Mouse (Mus musculus): ENCODE measurements around the gene Tpst2. TPM values are rescaled to one million over a fixed set of nuclear protein-coding genes. Genes with fewer than 3 reads are reported as not detected.
"Not testable (repeated sequence)": the region's sequence is repeated elsewhere in the genome, so short reads cannot be mapped to it uniquely, and the experiment has no call there.

Gene Tpst2
- polyA plus RNA-seq, 1 experiment from 2014 or later: 63.8 TPM

- H3K4me3 ChIP-seq (replicated peaks; ENCODE audit: low read depth, low read length): no peak overlapping the region
- ATAC-seq (replicated peaks; ENCODE audit: low FRiP score, low read depth) (no peak), DNase-seq (ENCODE audit: low spot score) (no peak)
- H3K9me3 ChIP-seq (replicated peaks; ENCODE audit: low read length): no peaks in the 10 kb centered on the region
- 82% methylated on average over 4 of the region's 4 CpGs for WGBS
- H3K4me1 ChIP-seq (replicated peaks; ENCODE audit: insufficient read depth, low read length): no peaks in the 10 kb centered on the region; the same call in 1 of the 2 replicates
- H3K4me2 ChIP-seq (ENCODE audit: low read length): no peak overlapping the region
- H3K27me3 ChIP-seq (ENCODE audit: insufficient read depth, low read length): no peaks in the 10 kb centered on the region
- TF ChIP-seq CTCF (IDR thresholded peaks at IDR 0.05; ENCODE audit: low read depth): peak; percentile 28; the same call in 1 of the 2 replicates
- H3K36me3 ChIP-seq (ENCODE audit: insufficient read depth, low read length): 0 out of 2 replicates have a peak, but pooled peaks cover 3% of the 10 kb centered on the region
- no peak overlapping the region for H3K27ac ChIP-seq
- no peak overlapping the region for H3K9ac ChIP-seq (ENCODE audit: low read depth, low read length)
Measured at GRCm38 (mm10) chr5:112301694-112302093, 25.2 kb downstream of the Tpst2 start.

DNA sequence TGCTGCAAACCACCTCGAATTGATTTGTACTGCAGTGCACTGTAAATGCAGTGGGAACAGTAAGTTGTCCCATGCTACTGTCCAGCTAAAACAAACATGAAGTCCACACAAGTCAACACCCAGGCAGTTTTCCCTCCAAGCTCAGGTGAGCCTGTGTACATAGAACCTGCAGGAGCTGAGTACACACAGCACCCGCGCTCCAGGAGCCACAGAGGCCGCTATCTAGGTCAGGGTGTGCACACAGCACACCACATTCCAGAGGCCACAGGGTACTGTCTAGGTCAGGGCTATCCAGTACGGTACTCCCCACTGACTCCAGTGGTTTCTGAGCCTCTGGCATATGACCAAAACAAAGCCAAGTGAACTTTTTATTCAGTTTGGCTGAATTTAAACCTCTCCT, 25.8 kb downstream of the Tpst2 start:
- no peak overlapping the region for H3K27ac ChIP-seq
- H3K4me3 ChIP-seq (replicated peaks; ENCODE audit: low read depth, low read length): no peak overlapping the region
- 80% methylated on average over 5 of the region's 5 CpGs for WGBS
- 0 out of 2 replicates have a peak, but pooled peaks cover 5% of the 10 kb centered on the region for H3K36me3 ChIP-seq (ENCODE audit: insufficient read depth, low read length)
- no peak overlapping the region for H3K4me2 ChIP-seq (ENCODE audit: low read length)
- no peak overlapping the region for H3K9ac ChIP-seq (ENCODE audit: low read depth, low read length)
- H3K4me1 ChIP-seq (replicated peaks; ENCODE audit: insufficient read depth, low read length): no peaks in the 10 kb centered on the region; the same call in 1 of the 2 replicates
- DNase-seq (ENCODE audit: low spot score) (no peak), ATAC-seq (replicated peaks; ENCODE audit: low FRiP score, low read depth) (no peak)
- no peaks in the 10 kb centered on the region for H3K27me3 ChIP-seq (ENCODE audit: insufficient read depth, low read length)
- H3K9me3 ChIP-seq (replicated peaks; ENCODE audit: low read length): no peaks in the 10 kb centered on the region
- no peak for TF ChIP-seq CTCF (IDR thresholded peaks at IDR 0.05; ENCODE audit: low read depth)

DNA sequence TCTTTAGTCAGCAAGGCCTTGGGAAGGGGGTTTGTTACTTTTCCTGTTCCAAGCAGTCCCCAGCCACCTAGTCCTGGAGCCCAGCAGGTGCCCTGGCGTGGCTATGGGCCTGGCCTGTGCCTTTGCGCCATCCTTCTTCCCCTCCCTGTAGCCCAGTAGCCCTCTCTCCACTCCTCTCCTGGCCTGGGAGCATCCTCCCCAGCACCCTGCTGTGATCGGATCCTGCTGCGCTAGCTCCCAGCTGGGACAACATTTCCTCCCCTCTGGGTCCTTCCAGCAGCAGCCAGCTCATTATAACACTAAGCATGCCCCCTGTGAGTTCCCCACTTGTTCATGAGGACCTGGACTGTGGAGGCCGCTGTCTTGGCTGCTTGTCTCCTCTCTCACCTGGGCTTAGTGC, 29.4 kb downstream of the Tpst2 start:
- no peak overlapping the region for H3K27ac ChIP-seq
- ATAC-seq (replicated peaks; ENCODE audit: low FRiP score, low read depth) (no peak), DNase-seq (ENCODE audit: low spot score) (no peak)
- H3K9me3 ChIP-seq (replicated peaks; ENCODE audit: low read length): no peaks in the 10 kb centered on the region
- H3K9ac ChIP-seq (ENCODE audit: low read depth, low read length): no peak overlapping the region
- no peak overlapping the region for H3K4me3 ChIP-seq (replicated peaks; ENCODE audit: low read depth, low read length)
- TF ChIP-seq CTCF (IDR thresholded peaks at IDR 0.05; ENCODE audit: low read depth): no peak
- H3K4me1 ChIP-seq (replicated peaks; ENCODE audit: insufficient read depth, low read length): no peaks in the 10 kb centered on the region
- H3K27me3 ChIP-seq (ENCODE audit: insufficient read depth, low read length): no peaks in the 10 kb centered on the region
- no peak overlapping the region for H3K4me2 ChIP-seq (ENCODE audit: low read length)
- WGBS: 76% methylated on average over 5 of the region's 5 CpGs
- H3K36me3 ChIP-seq (ENCODE audit: insufficient read depth, low read length): peaks cover 36% of the 10 kb centered on the region

DNA sequence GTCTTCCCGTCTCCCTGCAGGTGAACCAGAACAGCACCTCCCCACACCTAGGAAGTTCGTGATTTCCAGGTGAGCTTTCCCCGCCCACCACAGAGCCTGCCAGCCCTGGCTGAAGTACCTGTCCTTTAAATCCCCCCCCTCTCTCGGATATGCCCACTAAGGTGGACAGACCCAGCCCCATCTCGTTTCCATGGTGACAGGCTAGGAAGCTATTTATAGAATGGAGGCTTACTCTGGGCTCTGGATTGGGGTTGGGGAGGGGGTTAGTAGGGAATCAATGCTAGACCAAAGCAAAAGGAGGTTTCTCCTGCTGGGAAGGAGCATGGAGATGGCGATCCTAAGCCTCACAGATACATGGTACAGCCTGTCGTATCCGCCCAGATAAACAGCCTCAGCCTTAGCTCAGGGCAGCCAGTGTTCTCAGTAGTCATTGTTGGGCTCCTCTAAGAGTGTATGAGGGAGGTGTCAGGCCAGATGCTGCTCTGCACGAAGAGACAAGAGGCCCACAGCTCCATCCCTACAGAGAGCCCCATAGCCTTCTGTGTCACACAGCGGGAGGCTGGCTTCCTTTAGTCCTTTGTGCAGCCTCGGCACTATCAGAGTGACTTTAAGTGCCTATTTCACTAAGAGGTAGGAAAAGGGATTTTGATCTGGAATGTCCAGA, 36.9 kb downstream of the Tpst2 start:
- peaks cover 59% of the 10 kb centered on the region for H3K36me3 ChIP-seq (ENCODE audit: insufficient read depth, low read length)
- 89% methylated on average over 11 of the region's 11 CpGs for WGBS
- H3K4me3 ChIP-seq (replicated peaks; ENCODE audit: low read depth, low read length): no peak overlapping the region
- no peak overlapping the region for H3K4me2 ChIP-seq (ENCODE audit: low read length)
- no peak overlapping the region for H3K9ac ChIP-seq (ENCODE audit: low read depth, low read length)
- no peak for TF ChIP-seq CTCF (IDR thresholded peaks at IDR 0.05; ENCODE audit: low read depth)
- H3K27ac ChIP-seq: no peak overlapping the region
- no peaks in the 10 kb centered on the region for H3K9me3 ChIP-seq (replicated peaks; ENCODE audit: low read length)
- 0 out of 2 replicates have a peak, but pooled peaks cover 11% of the 10 kb centered on the region for H3K4me1 ChIP-seq (replicated peaks; ENCODE audit: insufficient read depth, low read length)
- no peak for ATAC-seq (replicated peaks; ENCODE audit: low FRiP score, low read depth)
- H3K27me3 ChIP-seq (ENCODE audit: insufficient read depth, low read length): no peaks in the 10 kb centered on the region
- no peak for DNase-seq (ENCODE audit: low spot score)

GRCm38 (mm10) chr5:112316468-112316867, 40.0 kb downstream of the Tpst2 start:
- Histone ChIP-seq H3K4me2 (ENCODE audit: low read length) (no peak overlapping the region), H3K27me3 (ENCODE audit: insufficient read depth, low read length) (no peaks in the 10 kb centered on the region), H3K4me1 (replicated peaks; ENCODE audit: insufficient read depth, low read length) (0 out of 2 replicates have a peak, but pooled peaks cover 11% of the 10 kb centered on the region), H3K9ac (ENCODE audit: low read depth, low read length) (no peak overlapping the region), H3K4me3 (replicated peaks; ENCODE audit: low read depth, low read length) (no peak overlapping the region), H3K9me3 (replicated peaks; ENCODE audit: low read length) (no peaks in the 10 kb centered on the region), H3K27ac (peak overlapping the region; percentile 42; the same call in 1 of the 2 replicates), H3K36me3 (ENCODE audit: insufficient read depth, low read length) (peaks cover 33% of the 10 kb centered on the region)
- peak; percentile 73; the same call in 1 of the 2 replicates for ATAC-seq (replicated peaks; ENCODE audit: low FRiP score, low read depth)
- TF ChIP-seq CTCF (IDR thresholded peaks at IDR 0.05; ENCODE audit: low read depth): peak; percentile 48
- DNase-seq (ENCODE audit: low spot score): peak; percentile 40
- WGBS: 65% methylated on average over 5 of the region's 5 CpGs

DNA sequence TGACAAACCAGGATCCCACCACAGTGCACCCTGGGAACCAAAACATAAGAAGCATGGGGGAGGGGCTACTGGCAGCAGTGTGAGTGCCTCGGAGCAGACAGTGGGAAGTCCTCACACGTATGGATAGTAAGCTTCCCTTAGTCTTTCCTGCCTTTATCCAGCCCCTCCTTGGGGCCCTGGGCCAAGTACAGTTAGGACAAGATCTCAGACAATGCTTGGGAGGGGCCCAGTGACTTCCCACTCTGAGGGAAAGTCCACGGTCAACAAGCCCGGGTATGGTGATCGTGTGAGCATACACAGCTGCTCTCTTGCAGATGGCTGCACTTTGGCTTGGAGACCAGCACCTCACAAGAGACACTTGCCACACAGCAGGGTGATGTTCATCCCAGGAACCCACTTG, 40.8 kb downstream of the Tpst2 start:
- Histone ChIP-seq H3K4me2 (ENCODE audit: low read length) (no peak overlapping the region), H3K27me3 (ENCODE audit: insufficient read depth, low read length) (no peaks in the 10 kb centered on the region), H3K4me1 (replicated peaks; ENCODE audit: insufficient read depth, low read length) (0 out of 2 replicates have a peak, but pooled peaks cover 11% of the 10 kb centered on the region), H3K9ac (ENCODE audit: low read depth, low read length) (no peak overlapping the region), H3K36me3 (ENCODE audit: insufficient read depth, low read length) (peaks cover 28% of the 10 kb centered on the region), H3K27ac (peak overlapping the region; percentile 36; the same call in 1 of the 2 replicates), H3K4me3 (replicated peaks; ENCODE audit: low read depth, low read length) (no peak overlapping the region), H3K9me3 (replicated peaks; ENCODE audit: low read length) (no peaks in the 10 kb centered on the region)
- TF ChIP-seq CTCF (IDR thresholded peaks at IDR 0.05; ENCODE audit: low read depth): no peak
- ATAC-seq (replicated peaks; ENCODE audit: low FRiP score, low read depth) (no peak; the same call in 1 of the 2 replicates), DNase-seq (ENCODE audit: low spot score) (peak; percentile 50)
- WGBS: 46% methylated on average over 5 of the region's 5 CpGs

DNA sequence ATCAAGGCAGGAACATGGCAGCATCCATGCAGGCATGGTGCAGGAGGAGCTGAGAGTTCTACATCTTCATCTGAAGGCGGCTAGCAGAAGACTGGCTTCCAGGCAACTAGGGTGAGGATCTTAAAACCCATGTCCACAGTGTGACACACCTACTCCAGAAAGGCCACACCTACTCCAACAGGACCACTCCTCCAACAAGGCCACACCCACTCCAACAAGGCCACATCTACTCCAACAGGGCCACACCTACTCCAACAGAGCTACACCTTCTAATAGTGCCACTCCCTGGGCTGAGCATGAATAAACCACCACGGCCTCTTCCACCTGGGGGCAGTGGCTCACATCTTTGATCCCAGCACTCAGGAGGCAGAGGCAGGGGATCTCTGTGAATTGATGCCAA, 42.9 kb downstream of the Tpst2 start:
- whole genome bisulfite sequencing: 67% methylated on average over 2 of the region's 2 CpGs
- ATAC-seq (replicated peaks; ENCODE audit: low FRiP score, low read depth): not testable (repeated sequence)

More for the DNA sequence above, 42.9 kb downstream of the Tpst2 start:
- peaks cover 14% of the 10 kb centered on the region; the same call in 1 of the 2 replicates for H3K36me3 ChIP-seq (ENCODE audit: insufficient read depth, low read length)
- H3K4me3 ChIP-seq (replicated peaks; ENCODE audit: low read depth, low read length); H3K9me3 ChIP-seq (replicated peaks; ENCODE audit: low read length); DNase-seq (ENCODE audit: low spot score); H3K9ac ChIP-seq (ENCODE audit: low read depth, low read length); H3K27ac ChIP-seq; H3K27me3 ChIP-seq (ENCODE audit: insufficient read depth, low read length); H3K4me2 ChIP-seq (ENCODE audit: low read length): not testable (repeated sequence)
- H3K4me1 ChIP-seq (replicated peaks; ENCODE audit: insufficient read depth, low read length): 0 out of 2 replicates have a peak, but pooled peaks cover 11% of the 10 kb centered on the region
